17 mouse cellular contexts compared by ENCODE assay signal in genomic region chr13:92652498-92652897, GRCm38 (mm10). TPM values are rescaled to one million over a fixed set of nuclear protein-coding genes. Genes with fewer than 3 reads are reported as not detected.
A peak's percentile ranks its signal among the peaks of the same experiment; 100 is the strongest.
DNase-seq lines count a peak whose midpoint lies in the region; ATAC-seq lines count a peak whose summit lies in the region.
"Had no signal": no experiment of that assay in that cellular context is flagged by ENCODE, and none has a peak within 500 bp of the region (broad histone marks: within the 10 kb centered on the region; RNA-seq: fewer than 3 reads in every experiment).

No protein-coding gene starts in this region.

- no peaks in the 10 kb centered on the region for H3K36me3 ChIP-seq in forebrain, embryonic 13.5 days (ENCODE audit: poor library complexity, severe bottlenecking)
- no peaks in the 10 kb centered on the region for H3K36me3 ChIP-seq in forebrain, embryonic 11.5 days (ENCODE audit: control insufficient read depth, insufficient read depth, low read length)
- H3K36me3 ChIP-seq in heart, embryonic 15.5 days: no peaks in the 10 kb centered on the region
- no peaks in the 10 kb centered on the region for H3K36me3 ChIP-seq in kidney, embryonic 16.5 days (ENCODE audit: insufficient read depth, low read length)
- H3K36me3 ChIP-seq in stomach, embryonic 16.5 days (ENCODE audit: control insufficient read depth, insufficient read depth, low read length): no peaks in the 10 kb centered on the region

- H3K9me3 ChIP-seq in forebrain, embryonic 13.5 days (replicated peaks): no peaks in the 10 kb centered on the region
- no peaks in the 10 kb centered on the region for H3K9me3 ChIP-seq in forebrain, embryonic 11.5 days (ENCODE audit: control insufficient read depth, low read length)
- H3K9me3 ChIP-seq in heart, embryonic 15.5 days (replicated peaks): no peaks in the 10 kb centered on the region
- H3K9me3 ChIP-seq in kidney, embryonic 16.5 days (ENCODE audit: low read length): no peaks in the 10 kb centered on the region
- H3K9me3 ChIP-seq in stomach, embryonic 16.5 days (replicated peaks; ENCODE audit: control insufficient read depth, low read length): no peaks in the 10 kb centered on the region

- WGBS in forebrain, embryonic 13.5 days: 81% methylated on average over 2 of the region's 2 CpGs
- 85% methylated on average over 2 of the region's 2 CpGs for WGBS in forebrain, embryonic 11.5 days
- 68% methylated on average over 2 of the region's 2 CpGs for WGBS in heart, embryonic 15.5 days
- WGBS in kidney, embryonic 16.5 days: 74% methylated on average over 2 of the region's 2 CpGs
- 61% methylated on average over 2 of the region's 2 CpGs for WGBS in stomach, embryonic 16.5 days

- H3K4me1 ChIP-seq in forebrain, embryonic 13.5 days: no peaks in the 10 kb centered on the region
- no peaks in the 10 kb centered on the region for H3K4me1 ChIP-seq in forebrain, embryonic 11.5 days (replicated peaks; ENCODE audit: control insufficient read depth, insufficient read depth, low read length)
- H3K4me1 ChIP-seq in heart, embryonic 15.5 days (replicated peaks): peaks cover 33% of the 10 kb centered on the region
- peaks cover 18% of the 10 kb centered on the region; the same call in 1 of the 2 replicates for H3K4me1 ChIP-seq in kidney, embryonic 16.5 days (ENCODE audit: insufficient read depth, low read length)
- peaks cover 28% of the 10 kb centered on the region for H3K4me1 ChIP-seq in stomach, embryonic 16.5 days (ENCODE audit: control insufficient read depth, insufficient read depth, low read length)

- no peak overlapping the region for H3K4me2 ChIP-seq in forebrain, embryonic 13.5 days
- no peak overlapping the region for H3K4me2 ChIP-seq in forebrain, embryonic 11.5 days (ENCODE audit: low read depth, low read length, severe bottlenecking)
- H3K4me2 ChIP-seq in heart, embryonic 15.5 days: no peak overlapping the region
- H3K4me2 ChIP-seq in kidney, embryonic 16.5 days (replicated peaks; ENCODE audit: low read depth, low read length): no peak overlapping the region
- no peak overlapping the region for H3K4me2 ChIP-seq in stomach, embryonic 16.5 days (ENCODE audit: low read depth, low read length)

- H3K9ac ChIP-seq in forebrain, embryonic 13.5 days: no peak overlapping the region
- no peak overlapping the region for H3K9ac ChIP-seq in forebrain, embryonic 11.5 days (ENCODE audit: low read length)
- H3K9ac ChIP-seq in heart, embryonic 15.5 days: no peak overlapping the region
- H3K9ac ChIP-seq in kidney, embryonic 16.5 days (replicated peaks; ENCODE audit: low read length): no peak overlapping the region
- no peak overlapping the region for H3K9ac ChIP-seq in stomach, embryonic 16.5 days (ENCODE audit: low read length)
- H3K9ac ChIP-seq: liver, embryonic 14.5 days had no signal

- no peak overlapping the region for H3K27ac ChIP-seq in forebrain, embryonic 13.5 days
- no peak overlapping the region for H3K27ac ChIP-seq in forebrain, embryonic 11.5 days (ENCODE audit: low read depth, low read length)
- peak overlapping the region; percentile 46; the same call in 1 of the 2 replicates for H3K27ac ChIP-seq in heart, embryonic 15.5 days
- H3K27ac ChIP-seq in kidney, embryonic 16.5 days (ENCODE audit: low read length): no peak overlapping the region
- H3K27ac ChIP-seq in stomach, embryonic 16.5 days (ENCODE audit: low read length): peak overlapping the region; percentile 50; the same call in 1 of the 2 replicates
- H3K27ac ChIP-seq: kidney, postnatal 0 days; liver, embryonic 14.5 days; macrophage had no signal

- no peaks in the 10 kb centered on the region for H3K27me3 ChIP-seq in forebrain, embryonic 13.5 days
- H3K27me3 ChIP-seq in forebrain, embryonic 11.5 days (ENCODE audit: control insufficient read depth, insufficient read depth, low read length): no peaks in the 10 kb centered on the region
- no peaks in the 10 kb centered on the region for H3K27me3 ChIP-seq in heart, embryonic 15.5 days
- no peaks in the 10 kb centered on the region for H3K27me3 ChIP-seq in kidney, embryonic 16.5 days (ENCODE audit: insufficient read depth, low read length)
- no peaks in the 10 kb centered on the region for H3K27me3 ChIP-seq in stomach, embryonic 16.5 days (ENCODE audit: control insufficient read depth, insufficient read depth, low read length)

- DNase-seq in forebrain, embryonic 11.5 days (ENCODE audit: low spot score): no peak
- DNase-seq in heart, adult 18-20 months: no peak
- DNase-seq in kidney, adult 18-20 months: no peak
- DNase-seq in lung, postnatal 36 days: no peak
- DNase-seq: cerebellum, adult 11 months; kidney, adult 11 months; thymus, adult 18-20 months; thymus, postnatal 4 days had no signal

- peak; percentile 33; the same call in 1 of the 2 replicates for ATAC-seq in forebrain, embryonic 13.5 days
- ATAC-seq in forebrain, embryonic 11.5 days (replicated peaks; ENCODE audit: low FRiP score): no peak
- no peak for ATAC-seq in heart, embryonic 15.5 days (replicated peaks; ENCODE audit: insufficient number of reproducible peaks, insufficient read depth, low FRiP score, low read depth)
- ATAC-seq in kidney, embryonic 16.5 days (ENCODE audit: low FRiP score, low TSS enrichment): peak; percentile 39; the same call in 1 of the 2 replicates
- ATAC-seq in stomach, embryonic 16.5 days (ENCODE audit: insufficient read depth, low FRiP score): no peak
- ATAC-seq: hindbrain, embryonic 16.5 days had no signal

- H3K4me3 ChIP-seq in forebrain, embryonic 13.5 days: no peak overlapping the region
- no peak overlapping the region for H3K4me3 ChIP-seq in forebrain, embryonic 11.5 days (ENCODE audit: low read depth, low read length)
- H3K4me3 ChIP-seq in heart, embryonic 15.5 days: no peak overlapping the region
- no peak overlapping the region for H3K4me3 ChIP-seq in kidney, embryonic 16.5 days (ENCODE audit: low read length)
- no peak overlapping the region for H3K4me3 ChIP-seq in stomach, embryonic 16.5 days (replicated peaks; ENCODE audit: low read length)
- H3K4me3 ChIP-seq: left cerebral cortex, adult 2 months had no signal

RNA-seq across cellular contexts. Expression of gene Serinc5, which starts 41.6 kb away (rescaled TPM):
- 11.5 and 13.3 TPM in 2 replicates for polyA plus RNA-seq in forebrain, embryonic 13.5 days (2015; fragmentation: Nextera tagmentation; extraction: Ambion mirVana)
- polyA plus RNA-seq in forebrain, embryonic 11.5 days (2014; fragmentation: Nextera tagmentation; extraction: Ambion mirVana): 6.6 and 7.7 TPM in 2 replicates
- polyA plus RNA-seq in heart, embryonic 15.5 days (2015; fragmentation: Nextera tagmentation; extraction: Ambion mirVana): 9.6 and 11.3 TPM in 2 replicates
- total RNA-seq in heart, adult 18-20 months (2021): 10 to 100 TPM; 10.2 to 12.4 TPM
- 19.7 and 20.1 TPM in 2 replicates for polyA plus RNA-seq in kidney, embryonic 16.5 days (2015; fragmentation: Nextera tagmentation; extraction: Ambion mirVana)
- polyA plus RNA-seq in stomach, embryonic 16.5 days (2015; fragmentation: Nextera tagmentation; extraction: Ambion mirVana): 29.9 and 30.8 TPM in 2 replicates

Comparison
In these comparisons a context has a peak if more than half of its experiments do, and no peak if none do; other contexts are left out.
1. ATAC-seq: peak in forebrain, embryonic 13.5 days (single experiment) and kidney, embryonic 16.5 days (single experiment); none in forebrain, embryonic 11.5 days (single experiment), heart, embryonic 15.5 days (single experiment) and stomach, embryonic 16.5 days (single experiment).
2. H3K27ac ChIP-seq: peak in heart, embryonic 15.5 days (single experiment) and stomach, embryonic 16.5 days (single experiment); none in forebrain, embryonic 13.5 days (single experiment), forebrain, embryonic 11.5 days (single experiment) and kidney, embryonic 16.5 days (single experiment).